Mouse (Mus musculus) cerebellum, adult 2 months (tissue): Measurements from ENCODE around the gene Adam23.

Experiments
- CTCF ChIP-seq: fragments of 200-500 bp; IDR thresholded peaks from 2 replicates; pipeline ENCODE4 v1.5.1; 2011; ENCODE audit warnings: low read depth, mild to moderate bottlenecking, control low read depth, low read length, moderate library complexity, borderline replicate concordance; ENCODE audit not compliant: insufficient read depth
- POLR2A ChIP-seq: fragments of 200-500 bp; IDR thresholded peaks from 2 replicates; pipeline ENCODE4 v1.6.1; 2011; ENCODE audit warnings: low read length, control low read depth, borderline replicate concordance; ENCODE audit not compliant: insufficient read depth

- TF ChIP-seq CTCF (no peak), POLR2A (no peak)
Observed at GRCm38 (mm10) chr1:63628211-63628610, 182.5 kb downstream of the Adam23 start.
